Mouse (Mus musculus) cerebellum, adult 2 months (tissue): ENCODE results near the gene Ncam1. TPM values are rescaled to one million over a fixed set of nuclear protein-coding genes. Genes with fewer than 3 reads are reported as not detected.

Experiments used
- DNase-seq, 2 experiments: peaks; one replicate each; pipeline ENCODE4 v3.0.0; 2021
- H3K27ac ChIP-seq: fragments of 200-500 bp; 2 replicates; pipeline ENCODE4 v1.5.1; 2012; ENCODE audit warnings: low read length, control low read depth, inconsistent platforms; ENCODE audit not compliant: insufficient read depth
- H3K27me3 ChIP-seq: fragments of 200-500 bp; 2 replicates; pipeline ENCODE4 v1.6.1; 2012; ENCODE audit warnings: inconsistent platforms, mild to moderate bottlenecking, low read length, moderate library complexity; ENCODE audit not compliant: control insufficient read depth, insufficient read depth
- H3K4me1 ChIP-seq: fragments of 200-500 bp; 2 replicates; pipeline ENCODE4 v1.6.1; 2011; ENCODE audit warnings: low read length; ENCODE audit not compliant: control insufficient read depth, insufficient read depth
- H3K4me3 ChIP-seq: fragments of 200-500 bp; replicated peaks from 2 replicates; pipeline ENCODE3; 2011; ENCODE audit warnings: mild to moderate bottlenecking, low read depth, low read length, control low read depth; ENCODE audit not compliant: insufficient read depth
- CTCF ChIP-seq: fragments of 200-500 bp; IDR thresholded peaks from 2 replicates; pipeline ENCODE4 v1.5.1; 2011; ENCODE audit warnings: low read depth, mild to moderate bottlenecking, control low read depth, low read length, moderate library complexity, borderline replicate concordance; ENCODE audit not compliant: insufficient read depth
- POLR2A ChIP-seq: fragments of 200-500 bp; IDR thresholded peaks from 2 replicates; pipeline ENCODE4 v1.6.1; 2011; ENCODE audit warnings: low read length, control low read depth, borderline replicate concordance; ENCODE audit not compliant: insufficient read depth
- WGBS: fragments of 180-500 bp; shearing (Covaris S2); methylation state at CpG from one replicate; pipeline ENCODE4 v1.1.7; 2018; 5-methylcytosine and 5-hydroxymethylcytosine counted together
- polyA plus RNA-seq: library from polyadenylated mRNA; depleted of rRNA; stranded (reverse); fragments of >200 nt; gene quantifications from 2 replicates; pipeline ENCODE4 v1.2.3, GENCODE M21; 2012

The Ncam1 gene
- polyA plus RNA-seq, 1 experiment = 149 TPM

DNA sequence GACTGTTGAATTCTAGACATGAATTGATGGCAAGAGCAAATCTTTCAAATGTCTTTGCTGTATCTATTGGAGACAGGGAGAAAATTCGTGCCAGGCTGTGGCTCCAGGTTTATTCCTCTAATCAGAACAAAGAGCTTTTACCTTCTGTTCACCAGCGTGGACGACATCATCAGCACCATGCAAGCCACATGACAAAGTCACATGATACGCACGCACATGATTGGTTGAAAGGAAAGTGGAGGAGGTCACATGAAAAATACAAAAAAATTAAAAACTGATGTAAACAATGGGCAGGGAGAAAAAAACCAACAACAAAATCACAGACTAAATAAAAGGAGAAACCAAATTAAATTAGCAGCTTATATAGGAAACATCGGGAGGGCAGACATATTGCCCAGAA, 266.9 kb downstream of the Ncam1 start:
- no peak for DNase-seq
- no peaks in the 10 kb centered on the region for H3K4me1 ChIP-seq
- H3K4me3 ChIP-seq = no peak overlapping the region
- no peak for TF ChIP-seq CTCF
- TF ChIP-seq POLR2A = no peak
- WGBS = 77% methylated on average over 6 of the region's 6 CpGs
- no peaks in the 10 kb centered on the region for H3K27me3 ChIP-seq
- H3K27ac ChIP-seq = no peak overlapping the region

DNA sequence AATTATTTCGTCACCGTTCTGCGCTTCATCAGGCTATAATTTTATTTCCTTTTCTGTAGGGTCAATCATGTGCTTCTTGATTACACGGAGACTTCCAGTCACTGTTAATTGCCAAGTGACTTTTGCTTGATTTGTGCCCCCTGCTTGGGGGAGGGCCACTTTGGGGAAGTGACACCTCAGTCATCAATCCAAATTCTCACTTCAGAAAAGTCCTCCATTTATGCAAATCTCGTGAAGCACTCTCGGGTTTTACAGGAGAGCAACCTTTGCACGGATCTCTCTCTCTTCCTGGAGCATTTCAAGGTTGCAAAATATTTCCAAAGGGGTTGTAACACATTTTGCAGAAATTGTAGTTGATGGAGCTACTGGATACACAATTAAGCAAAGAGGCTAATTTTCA, 267.5 kb downstream of the Ncam1 start:
- DNase-seq = no peak
- 46% methylated on average over 7 of the region's 7 CpGs for WGBS
- TF ChIP-seq POLR2A (no peak), CTCF (no peak)
- H3K4me1 ChIP-seq = no peaks in the 10 kb centered on the region
- no peak overlapping the region for H3K4me3 ChIP-seq
- H3K27me3 ChIP-seq = no peaks in the 10 kb centered on the region
- H3K27ac ChIP-seq = no peak overlapping the region

DNA sequence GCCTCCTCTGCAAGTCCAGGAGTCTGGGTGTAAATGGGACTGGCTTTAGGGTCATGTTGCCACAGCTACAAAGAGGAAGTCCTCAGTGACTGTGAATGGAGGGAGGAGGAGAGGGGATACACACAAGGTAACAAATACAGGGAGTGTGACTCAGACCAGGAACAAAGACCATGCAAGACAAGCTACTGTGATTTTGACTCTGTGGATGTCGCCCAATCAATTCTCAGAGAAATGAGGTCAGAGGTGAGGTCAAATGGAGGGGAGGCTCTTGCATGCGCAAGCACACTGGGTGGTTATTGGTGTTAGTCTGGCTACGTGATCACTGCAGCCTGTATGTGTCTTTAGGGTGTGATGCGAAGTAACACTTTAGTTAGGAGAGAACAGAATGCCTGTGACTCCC, 268.0 kb downstream of the Ncam1 start:
- WGBS = 71% methylated on average over 4 of the region's 4 CpGs
- Histone ChIP-seq H3K27me3 (no peaks in the 10 kb centered on the region), H3K4me1 (no peaks in the 10 kb centered on the region), H3K27ac (no peak overlapping the region), H3K4me3 (no peak overlapping the region)
- no peak for DNase-seq
- no peak for TF ChIP-seq POLR2A
- TF ChIP-seq CTCF = no peak

DNA sequence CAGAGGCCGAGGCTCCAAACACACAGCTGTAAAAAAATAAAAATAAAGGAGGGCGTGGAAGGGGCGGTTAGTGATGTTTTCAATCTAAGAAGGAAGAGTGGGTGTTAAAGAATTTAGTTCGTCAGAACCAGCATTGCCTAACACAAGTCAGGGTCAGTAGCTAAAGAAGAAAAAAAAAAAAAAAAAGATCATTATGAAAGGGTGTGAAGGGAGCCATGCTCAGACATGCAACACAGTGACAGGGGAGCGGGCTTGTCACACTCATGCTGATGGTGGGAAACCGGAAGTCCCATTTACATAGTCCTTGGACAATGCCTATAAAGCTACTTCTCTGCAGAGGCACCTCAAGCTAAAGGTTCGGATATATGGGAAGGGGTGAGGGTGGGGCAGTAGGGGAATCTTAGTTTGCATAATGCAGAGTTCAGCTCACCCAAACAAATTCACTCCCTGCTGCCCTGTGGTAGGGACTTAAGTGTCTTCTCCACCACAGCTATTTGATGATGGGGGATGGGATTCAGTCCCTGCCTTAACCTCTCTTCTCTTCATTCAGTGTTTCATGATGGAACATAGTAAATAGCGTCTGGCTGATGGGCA, 269.3 kb downstream of the Ncam1 start:
- TF ChIP-seq POLR2A = no peak
- TF ChIP-seq CTCF = no peak
- Histone ChIP-seq H3K4me3 (no peak overlapping the region), H3K27ac (no peak overlapping the region), H3K27me3 (no peaks in the 10 kb centered on the region), H3K4me1 (no peaks in the 10 kb centered on the region)
- WGBS = 80% methylated on average over 8 of the region's 8 CpGs
- DNase-seq = no peak

DNA sequence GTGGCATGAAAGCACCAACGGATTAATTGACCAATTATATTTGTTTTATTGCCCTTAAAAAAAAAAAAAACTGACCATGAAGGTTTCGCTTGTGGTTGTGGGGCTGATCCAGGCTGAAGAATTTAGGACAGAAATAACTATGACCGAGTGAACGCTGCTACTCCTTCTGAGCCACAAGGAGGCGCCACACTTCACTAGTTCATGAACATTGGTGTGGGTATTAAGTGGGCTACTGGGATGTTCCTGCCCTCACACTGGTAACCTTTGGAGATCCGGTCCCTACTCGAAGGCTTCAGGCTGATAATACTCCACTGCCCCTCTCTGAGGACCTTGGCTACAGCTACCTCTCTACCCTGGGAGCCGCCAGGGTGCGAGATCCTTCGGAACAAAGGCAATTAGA, 269.8 kb downstream of the Ncam1 start:
- TF ChIP-seq POLR2A (no peak), CTCF (peak; percentile 75)
- Histone ChIP-seq H3K4me1 (no peaks in the 10 kb centered on the region), H3K4me3 (no peak overlapping the region), H3K27ac (no peak overlapping the region), H3K27me3 (no peaks in the 10 kb centered on the region)
- WGBS = 56% methylated on average over 10 of the region's 10 CpGs
- DNase-seq = peak; percentile 42 to 49

DNA sequence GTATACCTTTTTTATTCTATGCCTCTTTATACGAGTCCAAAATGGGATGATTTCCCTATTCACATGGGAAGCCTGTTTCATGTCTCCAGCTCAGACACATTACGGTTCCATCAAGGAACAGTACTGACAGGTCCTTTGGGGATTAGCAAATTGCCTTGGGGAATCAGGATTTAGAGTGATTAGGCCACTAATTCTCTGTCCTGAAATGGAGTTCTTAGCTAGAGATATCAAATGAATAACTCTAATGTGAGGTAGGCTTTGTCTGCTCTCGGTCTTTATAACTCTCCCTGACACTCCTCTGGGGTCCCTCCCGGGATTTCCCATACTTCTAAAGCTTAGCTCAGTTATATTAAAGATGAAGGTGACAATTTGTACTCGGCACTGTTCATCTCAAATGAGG, 270.7 kb downstream of the Ncam1 start:
- Histone ChIP-seq H3K4me3 (no peak overlapping the region), H3K4me1 (no peaks in the 10 kb centered on the region), H3K27me3 (no peaks in the 10 kb centered on the region), H3K27ac (no peak overlapping the region)
- TF ChIP-seq CTCF = no peak
- TF ChIP-seq POLR2A = no peak
- DNase-seq = no peak
- WGBS = 91% methylated on average over 5 of the region's 5 CpGs

DNA sequence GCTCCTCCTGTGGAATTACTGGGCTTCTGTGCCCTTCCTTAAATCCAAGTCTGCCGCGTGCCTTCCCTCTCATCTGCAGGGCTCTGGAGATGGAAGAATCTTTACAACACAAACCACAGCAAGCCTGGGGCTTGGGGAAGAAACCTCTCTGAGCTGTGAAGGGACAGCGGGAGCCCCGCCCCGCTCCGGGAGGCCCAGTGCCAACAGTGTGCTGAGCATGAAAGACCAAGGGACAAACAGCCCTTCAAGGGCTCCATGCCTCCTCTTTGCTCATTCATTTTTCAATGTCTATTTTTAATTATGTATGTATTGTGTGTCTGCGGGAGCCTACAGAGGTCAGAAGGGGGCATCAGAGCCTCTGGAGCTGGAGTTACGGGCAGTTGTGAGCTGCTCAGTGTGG, 271.4 kb downstream of the Ncam1 start:
- TF ChIP-seq POLR2A (no peak), CTCF (no peak)
- H3K4me3 ChIP-seq = no peak overlapping the region
- DNase-seq = no peak
- peaks cover 3% of the 10 kb centered on the region; the same call in 1 of the 2 replicates for H3K4me1 ChIP-seq
- no peaks in the 10 kb centered on the region for H3K27me3 ChIP-seq
- no peak overlapping the region for H3K27ac ChIP-seq
- WGBS = 74% methylated on average over 8 of the region's 8 CpGs

DNA sequence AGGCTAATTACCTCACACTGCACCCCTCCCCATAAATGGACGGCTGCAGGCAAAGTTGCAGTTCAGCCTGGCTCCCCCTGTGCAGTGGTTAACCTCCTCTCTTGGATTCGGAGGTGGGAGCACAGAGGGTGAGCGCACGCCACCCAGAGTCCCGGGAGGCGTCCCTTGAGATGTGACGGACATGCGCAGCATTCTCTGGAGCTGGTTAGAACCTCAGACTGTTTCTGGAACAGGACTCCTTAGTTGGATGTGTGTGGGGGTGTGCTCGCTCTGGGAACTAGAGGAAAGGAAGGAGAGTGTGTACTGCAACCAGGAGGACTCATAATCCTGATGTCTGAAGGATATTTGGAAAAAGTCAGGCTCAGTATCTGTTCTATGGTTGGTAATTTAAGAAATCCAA, 274.0 kb downstream of the Ncam1 start:
- Histone ChIP-seq H3K27ac (no peak overlapping the region), H3K4me1 (peaks cover 4% of the 10 kb centered on the region; the same call in 1 of the 2 replicates), H3K27me3 (no peaks in the 10 kb centered on the region), H3K4me3 (no peak overlapping the region)
- WGBS = 79% methylated on average over 9 of the region's 9 CpGs
- no peak for TF ChIP-seq POLR2A
- TF ChIP-seq CTCF = no peak
- no peak for DNase-seq

DNA sequence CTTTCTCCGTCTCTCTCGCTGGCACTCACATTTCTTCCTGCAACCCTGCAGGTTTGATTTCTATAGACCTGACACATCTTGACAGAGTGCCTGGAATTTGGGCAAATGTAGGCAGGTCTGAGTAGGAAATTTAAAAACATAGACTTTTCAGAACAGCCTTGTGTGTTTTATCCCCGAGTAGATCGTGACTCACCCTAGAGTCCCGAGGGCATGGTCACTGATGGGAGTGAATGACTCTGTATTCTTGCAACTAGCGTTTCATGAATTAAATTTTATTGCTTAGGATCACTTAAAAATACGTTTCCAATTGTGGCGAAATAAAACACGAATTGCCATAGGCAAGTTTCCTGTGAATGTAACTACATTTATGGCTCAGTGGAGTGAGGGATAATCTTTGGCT, 274.8 kb downstream of the Ncam1 start:
- 84% methylated on average over 9 of the region's 9 CpGs for WGBS
- Histone ChIP-seq H3K27me3 (no peaks in the 10 kb centered on the region), H3K27ac (no peak overlapping the region), H3K4me3 (no peak overlapping the region), H3K4me1 (peaks cover 4% of the 10 kb centered on the region; the same call in 1 of the 2 replicates)
- TF ChIP-seq CTCF = no peak
- TF ChIP-seq POLR2A = no peak
- no peak for DNase-seq
